Mouse (Mus musculus) large intestine, adult 2 months (tissue): ENCODE results near the gene Farp1. TPM values are rescaled to one million over a fixed set of nuclear protein-coding genes. Genes with fewer than 3 reads are reported as not detected.

Experiments
- DNase-seq: peaks from one replicate; pipeline ENCODE4 v3.0.0-alpha.2; 2012; ENCODE audit warnings: low read depth, low spot score
- WGBS: fragments of 180-500 bp; shearing (Covaris S2); methylation state at CpG from one replicate; pipeline ENCODE4 v1.1.7; 2018; 5-methylcytosine and 5-hydroxymethylcytosine counted together
- polyA plus RNA-seq: library from polyadenylated mRNA; depleted of rRNA; stranded (reverse); fragments of >200 nt; gene quantifications from 2 replicates; pipeline ENCODE4 v1.2.3, GENCODE M21; 2012

The Farp1 gene
- polyA plus RNA-seq, 1 experiment: 13.3 TPM

GRCm38 (mm10) chr14:121099876-121100275, 64.9 kb downstream of the Farp1 start:
- WGBS: 28% methylated on average over 2 of the region's 2 CpGs
- DNase-seq: no peak

GRCm38 (mm10) chr14:121100829-121101228, 65.8 kb downstream of the Farp1 start:
- no peak for DNase-seq
- 8% methylated on average over 2 of the region's 2 CpGs for WGBS

- no peak for DNase-seq
- 20% methylated on average over 5 of the region's 5 CpGs for WGBS
Observed at GRCm38 (mm10) chr14:121101531-121101930, 66.5 kb downstream of the Farp1 start.

GRCm38 (mm10) chr14:121102599-121102998, 67.6 kb downstream of the Farp1 start:
- WGBS: 56% methylated on average over 5 of the region's 5 CpGs
- no peak for DNase-seq

GRCm38 (mm10) chr14:121103459-121103858, 68.5 kb downstream of the Farp1 start:
- 41% methylated on average over 9 of the region's 9 CpGs for WGBS
- no peak for DNase-seq

- no peak for DNase-seq
- WGBS: 26% methylated on average over 7 of the region's 7 CpGs
Observed at GRCm38 (mm10) chr14:121104760-121105329, 69.8 kb downstream of the Farp1 start.

GRCm38 (mm10) chr14:121106906-121107305, 71.9 kb downstream of the Farp1 start:
- WGBS: 61% methylated on average over 4 of the region's 4 CpGs
- DNase-seq: no peak

GRCm38 (mm10) chr14:121107707-121108285, 72.8 kb downstream of the Farp1 start:
- no peak for DNase-seq
- WGBS: 71% methylated on average over 10 of the region's 10 CpGs

GRCm38 (mm10) chr14:121108439-121109115, 73.6 kb downstream of the Farp1 start:
- no peak for DNase-seq
- 8% methylated on average over 8 of the region's 8 CpGs for WGBS

- 35% methylated on average over 9 of the region's 9 CpGs for WGBS
- DNase-seq: no peak
Observed at GRCm38 (mm10) chr14:121109116-121109504, 74.1 kb downstream of the Farp1 start.

- DNase-seq: no peak
- 36% methylated on average over 13 of the region's 13 CpGs for WGBS
Observed at GRCm38 (mm10) chr14:121110492-121111267, 75.7 kb downstream of the Farp1 start.

- WGBS: 72% methylated on average over 8 of the region's 8 CpGs
- DNase-seq: no peak
Observed at GRCm38 (mm10) chr14:121112061-121112460, 77.1 kb downstream of the Farp1 start.

- no peak for DNase-seq
- 94% methylated on average over 6 of the region's 6 CpGs for WGBS
Observed at GRCm38 (mm10) chr14:121113785-121114184, 78.8 kb downstream of the Farp1 start.

- no peak for DNase-seq
- WGBS: 76% methylated on average over 4 of the region's 4 CpGs
Observed at GRCm38 (mm10) chr14:121116696-121117095, 81.7 kb downstream of the Farp1 start.

GRCm38 (mm10) chr14:121118860-121119259, 83.9 kb downstream of the Farp1 start:
- 74% methylated on average over 7 of the region's 7 CpGs for WGBS
- DNase-seq: no peak

GRCm38 (mm10) chr14:121121664-121122063, 86.7 kb downstream of the Farp1 start:
- DNase-seq: no peak
- 47% methylated on average over 3 of the region's 3 CpGs for WGBS

- WGBS: 14% methylated on average over 2 of the region's 2 CpGs
- DNase-seq: no peak
Observed at GRCm38 (mm10) chr14:121122852-121123251, 87.9 kb downstream of the Farp1 start.

GRCm38 (mm10) chr14:121124409-121125010, 89.5 kb downstream of the Farp1 start:
- WGBS: 79% methylated on average over 8 of the region's 8 CpGs
- DNase-seq: no peak

GRCm38 (mm10) chr14:121125651-121126050, 90.7 kb downstream of the Farp1 start:
- no peak for DNase-seq
- whole genome bisulfite sequencing: 90% methylated on average over 3 of the region's 3 CpGs

- DNase-seq: no peak
- 79% methylated on average over 4 of the region's 4 CpGs for WGBS
Observed at GRCm38 (mm10) chr14:121126291-121126690, 91.3 kb downstream of the Farp1 start.
